Mouse (Mus musculus): ENCODE measurements around the gene Cep131. TPM values are rescaled to one million over a fixed set of nuclear protein-coding genes. Genes with fewer than 3 reads are reported as not detected.

The Cep131 gene
- polyA plus RNA-seq, 1 experiment from 2014 or later, result 28.1 TPM

- Histone ChIP-seq H3K9me3 (ENCODE audit: control insufficient read depth, low read length) (no peaks in the 10 kb centered on the region), H3K4me1 (ENCODE audit: control insufficient read depth, insufficient read depth, low read length) (0 out of 2 replicates have a peak, but pooled peaks cover under 1% of the 10 kb centered on the region), H3K27ac (ENCODE audit: low read depth, low read length) (no peak overlapping the region), H3K9ac (ENCODE audit: low read depth, low read length) (no peak overlapping the region), H3K4me3 (ENCODE audit: low read length) (no peak overlapping the region), H3K36me3 (ENCODE audit: control insufficient read depth, insufficient read depth, low read length) (peaks cover 36% of the 10 kb centered on the region; the same call in 1 of the 2 replicates), H3K4me2 (replicated peaks; ENCODE audit: low read depth, low read length) (no peak overlapping the region), H3K27me3 (ENCODE audit: control insufficient read depth, insufficient read depth, low read length) (no peaks in the 10 kb centered on the region)
- no peak for ATAC-seq (ENCODE audit: low FRiP score, low TSS enrichment)
- 73% methylated on average over 13 of the region's 13 CpGs for WGBS
Observed at GRCm38 (mm10) chr11:120064006-120064667, 22.5 kb downstream of the Cep131 start.

GRCm38 (mm10) chr11:120063326-120063725 is 23.3 kb downstream of the Cep131 start:
- ATAC-seq (ENCODE audit: low FRiP score, low TSS enrichment), result no peak
- Histone ChIP-seq H3K9ac (ENCODE audit: low read depth, low read length) (no peak overlapping the region; the same call in 1 of the 2 replicates), H3K36me3 (ENCODE audit: control insufficient read depth, insufficient read depth, low read length) (peaks cover 30% of the 10 kb centered on the region; the same call in 1 of the 2 replicates), H3K4me2 (replicated peaks; ENCODE audit: low read depth, low read length) (no peak overlapping the region), H3K4me1 (ENCODE audit: control insufficient read depth, insufficient read depth, low read length) (no peaks in the 10 kb centered on the region), H3K27ac (ENCODE audit: low read depth, low read length) (no peak overlapping the region), H3K9me3 (ENCODE audit: control insufficient read depth, low read length) (no peaks in the 10 kb centered on the region), H3K27me3 (ENCODE audit: control insufficient read depth, insufficient read depth, low read length) (no peaks in the 10 kb centered on the region), H3K4me3 (ENCODE audit: low read length) (no peak overlapping the region)
- WGBS, result 88% methylated on average over 5 of the region's 5 CpGs

- no peak for ATAC-seq (ENCODE audit: low FRiP score, low TSS enrichment)
- no peak overlapping the region for H3K4me3 ChIP-seq (ENCODE audit: low read length)
- no peak overlapping the region for H3K4me2 ChIP-seq (replicated peaks; ENCODE audit: low read depth, low read length)
- WGBS, result 73% methylated on average over 8 of the region's 8 CpGs
- H3K9ac ChIP-seq (ENCODE audit: low read depth, low read length), result no peak overlapping the region
- H3K4me1 ChIP-seq (ENCODE audit: control insufficient read depth, insufficient read depth, low read length), result no peaks in the 10 kb centered on the region
- H3K27ac ChIP-seq (ENCODE audit: low read depth, low read length), result no peak overlapping the region
- no peaks in the 10 kb centered on the region for H3K9me3 ChIP-seq (ENCODE audit: control insufficient read depth, low read length)
- no peaks in the 10 kb centered on the region for H3K27me3 ChIP-seq (ENCODE audit: control insufficient read depth, insufficient read depth, low read length)
- H3K36me3 ChIP-seq (ENCODE audit: control insufficient read depth, insufficient read depth, low read length), result peaks cover 11% of the 10 kb centered on the region; the same call in 1 of the 2 replicates
Observed at GRCm38 (mm10) chr11:120060634-120061033, 26.0 kb downstream of the Cep131 start.

GRCm38 (mm10) chr11:120055953-120056732 is 30.5 kb downstream of the Cep131 start:
- Histone ChIP-seq H3K27ac (ENCODE audit: low read depth, low read length) (no peak overlapping the region), H3K4me2 (replicated peaks; ENCODE audit: low read depth, low read length) (no peak overlapping the region), H3K9me3 (ENCODE audit: control insufficient read depth, low read length) (no peaks in the 10 kb centered on the region), H3K4me1 (ENCODE audit: control insufficient read depth, insufficient read depth, low read length) (no peaks in the 10 kb centered on the region), H3K27me3 (ENCODE audit: control insufficient read depth, insufficient read depth, low read length) (no peaks in the 10 kb centered on the region), H3K4me3 (ENCODE audit: low read length) (no peak overlapping the region), H3K36me3 (ENCODE audit: control insufficient read depth, insufficient read depth, low read length) (no peaks in the 10 kb centered on the region), H3K9ac (ENCODE audit: low read depth, low read length) (no peak overlapping the region)
- WGBS, result 84% methylated on average over 12 of the region's 12 CpGs
- ATAC-seq (ENCODE audit: low FRiP score, low TSS enrichment), result no peak

GRCm38 (mm10) chr11:120053846-120054245 is 32.8 kb downstream of the Cep131 start:
- Histone ChIP-seq H3K4me1 (ENCODE audit: control insufficient read depth, insufficient read depth, low read length) (no peaks in the 10 kb centered on the region), H3K27me3 (ENCODE audit: control insufficient read depth, insufficient read depth, low read length) (peaks cover 4% of the 10 kb centered on the region; the same call in 1 of the 2 replicates), H3K4me3 (ENCODE audit: low read length) (no peak overlapping the region), H3K9me3 (ENCODE audit: control insufficient read depth, low read length) (no peaks in the 10 kb centered on the region), H3K9ac (ENCODE audit: low read depth, low read length) (no peak overlapping the region), H3K27ac (ENCODE audit: low read depth, low read length) (no peak overlapping the region), H3K36me3 (ENCODE audit: control insufficient read depth, insufficient read depth, low read length) (no peaks in the 10 kb centered on the region), H3K4me2 (replicated peaks; ENCODE audit: low read depth, low read length) (no peak overlapping the region)
- 83% methylated on average over 4 of the region's 4 CpGs for WGBS
- no peak for ATAC-seq (ENCODE audit: low FRiP score, low TSS enrichment)

GRCm38 (mm10) chr11:120052274-120052673 is 34.4 kb downstream of the Cep131 start:
- 70% methylated on average over 9 of the region's 9 CpGs for WGBS
- no peaks in the 10 kb centered on the region for H3K36me3 ChIP-seq (ENCODE audit: control insufficient read depth, insufficient read depth, low read length)
- peaks cover 19% of the 10 kb centered on the region for H3K27me3 ChIP-seq (ENCODE audit: control insufficient read depth, insufficient read depth, low read length)
- H3K4me2 ChIP-seq (replicated peaks; ENCODE audit: low read depth, low read length), result no peak overlapping the region
- H3K27ac ChIP-seq (ENCODE audit: low read depth, low read length), result no peak overlapping the region
- ATAC-seq (ENCODE audit: low FRiP score, low TSS enrichment), result no peak
- peaks cover 9% of the 10 kb centered on the region; the same call in 1 of the 2 replicates for H3K4me1 ChIP-seq (ENCODE audit: control insufficient read depth, insufficient read depth, low read length)
- H3K4me3 ChIP-seq (ENCODE audit: low read length), result no peak overlapping the region
- no peaks in the 10 kb centered on the region for H3K9me3 ChIP-seq (ENCODE audit: control insufficient read depth, low read length)
- no peak overlapping the region for H3K9ac ChIP-seq (ENCODE audit: low read depth, low read length)

- no peak overlapping the region for H3K27ac ChIP-seq (ENCODE audit: low read depth, low read length)
- H3K4me1 ChIP-seq (ENCODE audit: control insufficient read depth, insufficient read depth, low read length), result peaks cover 14% of the 10 kb centered on the region
- no peak overlapping the region for H3K9ac ChIP-seq (ENCODE audit: low read depth, low read length)
- peaks cover 24% of the 10 kb centered on the region for H3K27me3 ChIP-seq (ENCODE audit: control insufficient read depth, insufficient read depth, low read length)
- H3K4me3 ChIP-seq (ENCODE audit: low read length), result no peak overlapping the region
- ATAC-seq (ENCODE audit: low FRiP score, low TSS enrichment), result 0 out of 2 replicates have a peak, but pooled peaks have one; percentile 28
- H3K9me3 ChIP-seq (ENCODE audit: control insufficient read depth, low read length), result no peaks in the 10 kb centered on the region
- H3K4me2 ChIP-seq (replicated peaks; ENCODE audit: low read depth, low read length), result no peak overlapping the region
- WGBS, result 45% methylated on average over 14 of the region's 14 CpGs
- no peaks in the 10 kb centered on the region for H3K36me3 ChIP-seq (ENCODE audit: control insufficient read depth, insufficient read depth, low read length)
Observed at GRCm38 (mm10) chr11:120051124-120051811, 35.4 kb downstream of the Cep131 start.

GRCm38 (mm10) chr11:120049067-120049466 is 37.6 kb downstream of the Cep131 start:
- no peak for ATAC-seq (ENCODE audit: low FRiP score, low TSS enrichment)
- Histone ChIP-seq H3K9ac (ENCODE audit: low read depth, low read length) (no peak overlapping the region), H3K4me3 (ENCODE audit: low read length) (no peak overlapping the region), H3K4me1 (ENCODE audit: control insufficient read depth, insufficient read depth, low read length) (peaks cover 19% of the 10 kb centered on the region), H3K4me2 (replicated peaks; ENCODE audit: low read depth, low read length) (no peak overlapping the region), H3K27me3 (ENCODE audit: control insufficient read depth, insufficient read depth, low read length) (peaks cover 25% of the 10 kb centered on the region), H3K9me3 (ENCODE audit: control insufficient read depth, low read length) (no peaks in the 10 kb centered on the region), H3K27ac (ENCODE audit: low read depth, low read length) (no peak overlapping the region), H3K36me3 (ENCODE audit: control insufficient read depth, insufficient read depth, low read length) (no peaks in the 10 kb centered on the region)
- WGBS, result 84% methylated on average over 8 of the region's 8 CpGs
